Mouse (Mus musculus) left cerebral cortex, postnatal 25 days (tissue): Measurements from ENCODE around the gene Prss36. TPM values are rescaled to one million over a fixed set of nuclear protein-coding genes. Genes with fewer than 3 reads are reported as not detected.
"Not testable (repeated sequence)": the region's sequence is repeated elsewhere in the genome, so short reads cannot be mapped to it uniquely, and the experiment has no call there.

ENCODE experiments used
- DNase-seq, 2 experiments: peaks; one replicate each; pipeline ENCODE4 v3.0.0; 2022; ENCODE audit warnings: low spot score in 2 of 2, mixed read lengths in 1 of 2
- intact Hi-C: fragments of 180-260 bp; cut with DNase I; formaldehyde crosslinking; loops from one replicate; pipeline ENCODE4 v1.15.1; 2025
- total RNA-seq, 2 experiments: library from RNA; stranded (reverse); gene quantifications; 2 replicates each; pipeline ENCODE4 v1.2.3; 2021

The Prss36 gene
- total RNA-seq, 2 experiments from 2014 or later: 8.0 to 9.3 TPM

DNA sequence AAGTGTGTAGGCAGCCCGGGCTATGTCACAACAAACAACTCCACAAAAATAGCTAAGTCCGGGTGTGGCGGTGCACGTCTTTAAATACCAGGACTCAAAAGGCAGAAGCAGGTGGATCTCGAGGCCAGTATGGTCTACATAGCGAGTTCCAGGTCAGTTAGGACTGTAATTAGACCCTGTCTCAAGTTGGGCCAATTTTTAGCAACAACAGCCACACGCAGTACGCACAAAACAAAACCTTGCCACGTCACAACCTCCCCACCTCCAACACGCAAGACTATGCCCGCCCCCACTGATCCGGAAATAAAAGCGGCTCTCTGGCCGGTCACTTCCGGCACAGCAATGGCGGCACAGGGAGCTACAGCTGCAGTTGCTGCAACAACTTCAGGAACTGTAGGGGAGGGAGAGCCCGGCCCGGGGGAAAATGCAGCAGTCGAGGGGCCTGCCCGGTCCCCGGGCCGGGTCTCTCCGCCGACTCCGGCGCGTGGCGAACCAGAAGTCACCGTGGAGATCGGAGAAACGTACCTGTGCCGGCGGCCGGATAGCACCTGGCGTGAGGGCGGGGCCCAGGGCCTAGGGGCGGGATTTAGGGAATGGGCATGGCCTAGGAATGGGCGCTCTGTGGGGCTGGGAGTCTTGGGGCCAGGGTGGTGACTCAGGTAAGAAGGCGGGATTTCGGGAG lies 34.2 kb downstream of the Prss36 start, which contains the start of gene Kat8:
Gene Kat8 (plus strand): TSS at position 327 of the 682 bp plus-strand sequence.
- peak; percentile 87 to 93 for DNase-seq
- intact Hi-C loops: no loop called here

DNA sequence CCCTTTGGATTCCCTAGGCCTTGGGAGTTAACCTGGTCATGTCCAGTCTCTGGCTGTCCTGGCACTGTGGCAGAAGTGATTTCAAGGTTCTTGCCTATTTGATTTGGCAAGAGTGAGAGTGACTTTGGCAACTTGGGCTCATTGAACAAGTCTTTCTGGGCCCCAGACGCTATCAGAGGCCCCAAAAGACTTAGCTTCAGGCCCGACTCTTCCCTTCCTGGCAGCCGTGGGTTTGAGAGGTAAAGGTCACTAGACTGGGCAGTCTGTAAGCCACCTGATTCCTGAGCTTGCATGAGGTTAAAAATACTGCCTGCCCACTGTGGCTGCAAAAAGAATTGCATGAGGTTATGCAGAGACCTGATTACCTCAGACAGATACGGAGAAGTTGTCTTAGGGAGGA lies 37.9 kb downstream of the Prss36 start:
- no peak for DNase-seq
- intact Hi-C loops: no loop called here

DNA sequence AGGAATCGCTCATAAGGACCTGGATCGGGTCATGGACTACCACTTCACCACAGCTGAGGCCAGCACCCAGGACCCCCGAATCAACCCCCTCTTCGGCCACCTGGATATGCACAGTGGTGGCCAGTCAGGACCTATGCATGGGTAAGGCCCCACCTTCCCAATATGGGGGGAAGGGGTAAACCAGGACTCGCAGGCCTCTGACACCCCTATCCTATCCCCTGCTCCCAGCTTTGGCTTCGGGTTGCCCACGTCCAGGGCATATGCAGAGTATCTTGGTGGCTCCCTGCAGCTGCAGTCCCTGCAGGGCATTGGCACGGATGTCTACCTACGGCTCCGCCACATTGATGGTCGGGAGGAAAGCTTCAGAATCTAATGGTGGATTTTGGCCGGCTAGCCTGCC lies 38.6 kb downstream of the Prss36 start:
- intact Hi-C loops: no loop called here
- DNase-seq: no peak

DNA sequence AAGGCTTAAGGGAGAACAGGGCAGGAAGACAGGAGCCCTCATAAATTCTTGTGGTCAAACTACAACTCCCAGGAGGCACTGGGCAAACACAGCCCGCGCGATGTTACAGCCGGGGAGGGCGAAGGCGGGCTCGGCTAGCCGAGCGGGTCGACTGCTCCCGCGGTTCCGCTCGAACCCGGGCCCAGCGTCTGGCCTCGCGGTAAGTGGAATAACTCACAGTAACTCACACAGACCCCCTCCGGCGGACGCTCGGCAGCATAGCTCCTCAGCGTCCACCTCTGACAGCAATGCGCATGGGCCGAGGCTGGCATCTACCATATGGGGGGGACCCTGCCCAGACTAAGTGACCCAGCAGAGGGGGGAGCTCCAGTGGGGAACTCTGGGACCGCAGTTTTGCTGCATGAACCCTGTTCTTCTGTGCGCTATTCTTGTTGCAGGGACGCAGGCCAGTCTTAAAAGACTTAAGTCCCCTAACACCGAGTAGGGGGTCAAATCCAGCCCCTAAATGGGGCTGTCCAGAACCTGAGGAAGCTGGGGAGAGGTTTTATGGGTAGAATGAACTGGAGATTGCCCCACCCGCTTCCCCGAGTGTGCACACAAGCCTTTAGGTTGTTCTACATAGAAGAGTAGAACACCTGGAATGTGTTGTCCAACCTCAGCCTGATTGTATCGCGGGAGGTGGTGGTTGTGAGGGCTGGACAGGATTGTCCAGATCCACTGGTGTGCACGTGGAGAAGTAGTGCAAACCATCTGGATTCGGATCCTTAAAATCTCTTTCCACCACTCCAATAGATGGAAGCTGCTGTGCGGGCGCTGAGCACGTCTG lies 42.3 kb downstream of the Prss36 start, which contains the start of gene Bckdk:
Gene Bckdk (plus strand): TSS at position 112 of the 826 bp plus-strand sequence.
- peak; percentile 83 to 86 for DNase-seq
- intact Hi-C loops: no loop called here

DNA sequence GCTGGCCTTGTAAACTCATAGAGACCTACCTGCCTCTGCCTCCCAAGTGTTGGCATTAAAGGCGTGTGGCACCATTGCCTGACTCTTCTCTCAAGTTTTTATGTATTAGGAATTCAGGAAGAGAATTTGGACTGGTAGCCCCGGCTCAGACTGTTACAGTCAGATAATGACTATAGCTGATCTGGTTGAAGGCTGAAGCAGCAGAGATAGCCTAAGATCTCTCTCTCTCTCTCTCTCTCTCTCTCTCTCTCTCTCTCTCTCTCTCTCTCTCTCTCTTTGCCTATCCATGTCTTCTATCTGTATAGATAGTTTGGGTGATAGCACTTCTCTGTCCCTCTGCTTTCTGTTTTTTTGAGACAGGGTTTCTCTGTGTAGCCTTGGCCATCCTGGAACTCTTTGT lies 44.8 kb downstream of the Prss36 start:
- no peak for DNase-seq
- intact Hi-C loops: loop anchor here (1.0 kb wide), 1 partner anchor 92 kb away; no protein-coding TSS in a partner anchor

DNA sequence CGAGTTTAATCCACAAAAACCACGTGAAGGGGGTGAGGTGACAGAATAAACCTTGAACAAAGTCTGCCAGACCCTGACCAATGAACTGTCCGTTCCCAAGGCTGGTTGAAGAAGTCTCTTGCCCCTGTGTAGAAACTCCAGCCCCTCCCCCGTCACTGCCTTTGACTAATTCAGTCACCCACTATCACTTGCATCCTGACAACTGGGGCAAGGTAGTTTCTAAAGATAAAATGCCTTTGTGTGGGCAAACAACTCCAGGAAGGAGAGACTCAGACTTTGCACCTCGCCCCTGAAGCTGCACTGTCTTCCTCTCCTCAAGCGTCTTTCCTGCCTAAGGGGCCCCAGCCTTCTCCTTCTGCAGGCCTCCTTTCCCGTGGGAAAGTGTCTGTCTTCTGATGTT lies 46.5 kb downstream of the Prss36 start:
- DNase-seq: no peak
- intact Hi-C loops: no loop called here

DNA sequence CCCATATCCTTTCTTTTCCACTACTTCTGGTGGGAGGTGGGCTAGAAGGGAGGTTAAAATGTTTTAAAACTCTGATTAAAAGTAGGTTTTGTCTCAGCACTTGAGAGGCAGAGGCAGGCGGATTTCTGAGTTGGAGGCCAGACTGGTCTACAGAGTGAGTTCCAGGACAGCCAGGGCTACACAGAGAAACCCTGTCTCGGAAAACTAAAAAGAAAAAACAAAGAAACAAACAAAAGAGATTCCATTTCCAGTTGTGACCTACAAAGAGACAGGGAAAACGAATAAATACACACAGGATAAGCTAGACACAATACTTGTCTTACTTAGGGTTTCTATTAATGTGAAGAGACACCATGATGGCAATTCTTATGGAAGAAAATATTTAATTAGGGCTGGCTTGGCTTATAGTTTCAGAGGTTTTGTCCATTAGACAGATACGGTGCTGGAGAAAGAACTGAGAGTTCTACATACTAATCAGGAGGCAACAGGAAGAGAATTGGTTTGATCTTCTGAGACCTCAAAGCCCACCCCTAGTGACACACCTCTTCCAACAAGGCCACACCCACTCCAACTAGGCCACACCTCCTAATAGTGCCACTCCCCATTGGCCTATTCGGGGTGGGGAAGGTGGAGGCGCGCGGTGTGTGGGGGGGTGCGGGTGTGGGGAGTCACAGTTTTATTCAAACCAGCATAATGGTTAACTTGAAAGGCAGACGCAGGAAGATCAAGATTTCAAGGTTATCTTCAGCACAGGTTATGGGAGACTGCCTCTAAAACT lies 48.2 kb downstream of the Prss36 start:
- intact Hi-C loops: no loop called here
- no peak for DNase-seq

DNA sequence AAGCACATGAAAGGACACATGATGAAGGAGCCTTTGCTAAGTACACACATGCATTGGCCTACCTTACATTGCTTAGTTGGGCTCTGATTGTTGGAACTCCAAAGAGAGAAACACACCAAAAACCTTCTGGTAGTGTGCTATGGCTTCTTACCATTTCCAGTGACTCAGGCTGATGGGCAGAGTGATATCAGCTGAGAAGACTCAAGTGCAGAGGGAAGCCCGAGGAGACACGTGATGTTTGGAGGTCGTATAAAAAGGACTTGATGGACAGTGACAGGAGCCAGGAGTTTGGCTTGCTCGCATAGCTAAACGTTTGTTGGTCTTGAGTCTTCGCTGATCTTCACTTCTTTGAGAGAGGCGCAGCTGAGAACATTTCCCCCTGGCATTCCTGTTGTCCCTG lies 49.0 kb downstream of the Prss36 start:
- intact Hi-C loops: no loop called here
- DNase-seq: no peak

DNA sequence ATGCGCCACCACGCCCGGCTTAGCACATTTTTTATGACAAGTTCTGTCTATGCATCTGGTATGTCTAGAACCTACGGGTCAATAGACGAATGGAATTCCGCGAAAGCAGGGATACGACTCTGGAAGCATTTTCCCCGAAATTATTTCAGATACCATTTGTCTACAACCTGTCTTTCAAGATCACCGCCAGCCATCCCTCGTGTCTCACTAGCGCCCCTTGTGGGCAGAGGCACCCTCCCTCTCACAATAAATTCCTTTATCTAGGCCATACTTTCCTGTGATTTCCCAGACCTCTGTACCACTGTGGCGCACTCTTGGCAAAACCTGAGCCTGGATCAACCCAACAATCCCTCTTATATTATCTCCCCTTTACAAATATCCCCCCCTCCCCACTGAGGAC lies 50.1 kb downstream of the Prss36 start:
- peak in 1 of 2 experiments; percentile 44 for DNase-seq
- intact Hi-C loops: no loop called here

DNA sequence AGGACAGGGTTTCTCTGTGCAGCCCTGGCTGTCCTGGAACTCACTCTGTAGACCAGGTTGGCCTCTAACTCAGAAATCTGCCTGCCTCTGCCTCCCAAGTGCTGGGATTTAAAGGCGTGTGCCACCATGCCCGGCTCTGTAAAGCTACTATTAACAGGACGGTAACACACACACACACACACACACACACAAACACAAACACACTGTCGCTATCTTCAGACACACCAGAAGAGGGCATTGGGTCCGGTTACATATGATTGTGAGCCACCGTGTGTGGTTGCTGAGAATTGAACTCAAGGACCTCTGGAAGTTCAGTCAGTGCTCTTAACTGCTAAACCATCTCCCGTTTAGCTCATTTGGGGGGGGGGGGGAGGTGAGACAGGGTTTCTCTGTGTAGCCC lies 50.6 kb downstream of the Prss36 start:
- intact Hi-C loops: loop anchor here (2.0 kb wide), 1 partner anchor 19 kb away; the partner anchor contains the start of genes Zfp646 and Zfp668
- not testable (repeated sequence) for DNase-seq

DNA sequence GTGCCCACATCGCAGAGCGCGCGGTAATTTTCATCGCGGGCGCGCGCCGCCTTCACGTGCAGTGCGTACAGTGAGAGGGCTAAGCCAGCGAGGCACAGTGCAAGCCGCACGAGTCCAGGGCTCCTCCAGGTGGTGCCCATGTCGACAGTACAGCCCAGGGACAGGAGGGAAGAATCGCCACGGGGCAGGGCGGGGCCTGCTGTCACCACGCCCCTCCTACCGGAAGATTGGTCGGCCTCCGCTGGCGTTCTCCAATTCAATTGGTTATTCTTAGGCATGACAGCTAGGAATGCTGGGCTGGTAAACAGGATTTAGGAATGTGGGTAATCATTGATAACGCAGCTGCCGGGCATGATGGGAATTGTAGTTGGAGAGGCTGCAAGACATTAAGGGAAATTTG lies 51.1 kb downstream of the Prss36 start, which contains the start of the genes Gm21974 and Vkorc1:
Gene Gm21974 (minus strand): TSS at position 13 of the 400 bp plus-strand sequence.
Gene Vkorc1 (minus strand): TSS at position 176 of the 400 bp plus-strand sequence.
- intact Hi-C loops: loop anchor here (2.0 kb wide), 1 partner anchor 19 kb away; the partner anchor contains the start of genes Zfp646 and Zfp668
- DNase-seq: peak; percentile 95 to 98

DNA sequence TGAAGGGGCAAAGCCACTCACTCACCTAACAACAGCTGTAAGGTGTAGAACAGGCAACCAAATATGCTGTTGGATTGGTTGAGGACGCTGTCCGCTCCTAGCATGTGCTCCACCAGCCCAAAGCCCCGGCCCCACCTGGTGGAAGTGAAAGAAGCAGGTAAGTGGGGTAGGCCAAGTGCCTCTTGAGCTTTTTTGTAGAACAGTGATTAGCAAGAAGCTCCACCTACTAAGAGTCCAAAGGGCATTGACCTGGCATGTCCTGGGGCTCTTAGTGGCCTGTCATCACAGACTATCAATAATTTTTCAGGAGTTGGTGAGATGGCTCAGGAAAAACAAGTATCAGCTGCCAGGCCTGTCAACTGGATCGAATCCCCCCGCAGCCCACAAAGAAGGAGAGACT lies 52.0 kb downstream of the Prss36 start:
- no peak for DNase-seq
- intact Hi-C loops: loop anchor here (2.0 kb wide), 1 partner anchor 18 kb away; the partner anchor contains the start of genes Zfp646 and Zfp668

DNA sequence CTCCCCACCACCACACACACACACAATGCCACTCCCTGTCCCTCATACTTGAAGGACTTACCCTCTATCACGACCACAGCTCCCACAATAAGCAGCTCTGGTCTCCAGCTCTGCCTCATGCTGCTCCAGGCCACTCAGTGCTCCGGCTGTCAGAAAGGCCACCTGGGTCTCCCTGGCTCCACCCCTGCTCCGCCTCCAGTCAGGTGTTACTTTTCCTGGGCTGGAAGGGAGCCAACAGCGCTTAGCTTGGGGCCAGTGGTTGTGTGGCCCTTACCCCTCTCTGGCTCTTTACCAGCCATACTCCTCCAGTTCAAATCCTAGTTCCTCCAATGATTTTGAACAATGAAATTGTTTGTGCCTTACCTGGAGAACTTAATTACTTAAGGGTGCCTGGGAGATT lies 55.7 kb downstream of the Prss36 start, which contains the start of gene Prss53:
Gene Prss53 (minus strand): TSS at position 173 of the 400 bp plus-strand sequence.
- no peak for DNase-seq
- intact Hi-C loops: no loop called here

DNA sequence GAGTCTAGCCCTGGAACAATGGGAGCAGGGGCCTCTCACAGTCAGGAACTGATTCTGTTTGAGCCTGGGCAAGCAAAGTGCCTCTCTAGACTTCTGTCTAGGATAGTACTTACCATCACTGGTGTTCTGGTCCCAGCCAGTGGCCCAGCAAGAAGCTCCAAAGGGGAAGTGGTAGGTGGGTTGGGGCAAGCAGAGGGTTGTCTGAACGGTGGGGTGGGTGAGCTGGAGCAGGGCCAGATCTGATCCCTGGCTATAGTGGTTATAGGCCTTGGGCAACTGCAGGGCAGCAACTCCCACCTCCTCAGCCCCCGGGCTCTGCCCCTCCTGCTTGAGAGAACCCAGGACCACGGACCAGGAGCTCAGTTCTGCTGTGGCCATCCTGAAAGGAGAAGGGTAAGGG lies 57.7 kb downstream of the Prss36 start:
- DNase-seq: no peak
- intact Hi-C loops: no loop called here

DNA sequence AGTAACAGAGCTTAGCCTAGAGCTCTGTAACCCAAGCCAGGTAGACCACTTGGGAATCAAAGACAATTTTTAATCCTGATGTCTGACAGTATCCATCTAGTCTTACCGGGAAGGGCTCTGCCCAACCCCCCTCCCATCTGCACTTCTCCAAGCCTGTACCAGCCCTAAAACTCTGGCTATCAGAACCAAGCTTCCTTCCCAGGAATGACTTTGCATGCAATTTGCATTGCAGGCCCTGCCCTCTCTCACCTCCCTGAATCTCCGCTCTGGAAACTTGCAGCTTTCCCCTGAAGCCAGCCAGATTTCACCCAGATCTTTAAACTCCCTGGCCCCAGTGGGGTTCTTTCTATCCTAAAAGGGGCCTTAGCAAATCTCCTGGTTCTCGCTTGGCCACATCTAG lies 58.7 kb downstream of the Prss36 start:
- intact Hi-C loops: no loop called here

DNA sequence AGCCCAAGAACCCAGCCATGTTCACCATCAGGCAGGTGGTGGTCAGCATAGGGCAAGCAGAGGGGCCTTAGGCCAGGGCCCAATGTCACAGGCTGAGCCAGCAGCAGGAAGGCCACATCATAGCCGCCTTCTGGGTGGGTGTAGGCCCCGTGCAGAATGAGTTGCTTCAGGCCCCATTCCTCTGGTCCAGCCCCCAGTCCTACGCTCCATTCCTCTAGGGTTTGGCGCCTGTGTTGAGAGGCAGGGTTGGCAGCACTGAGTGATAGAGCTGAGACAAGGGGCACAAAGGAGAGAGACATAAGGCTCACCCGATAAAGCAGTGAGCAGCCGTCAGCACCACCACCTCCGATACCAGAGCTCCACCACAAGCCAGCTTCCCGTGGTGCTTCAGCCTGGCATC lies 59.3 kb downstream of the Prss36 start:
- no peak for DNase-seq
- intact Hi-C loops: no loop called here

More for the DNA sequence above, 58.7 kb downstream of the Prss36 start:
- DNase-seq: no peak

DNA sequence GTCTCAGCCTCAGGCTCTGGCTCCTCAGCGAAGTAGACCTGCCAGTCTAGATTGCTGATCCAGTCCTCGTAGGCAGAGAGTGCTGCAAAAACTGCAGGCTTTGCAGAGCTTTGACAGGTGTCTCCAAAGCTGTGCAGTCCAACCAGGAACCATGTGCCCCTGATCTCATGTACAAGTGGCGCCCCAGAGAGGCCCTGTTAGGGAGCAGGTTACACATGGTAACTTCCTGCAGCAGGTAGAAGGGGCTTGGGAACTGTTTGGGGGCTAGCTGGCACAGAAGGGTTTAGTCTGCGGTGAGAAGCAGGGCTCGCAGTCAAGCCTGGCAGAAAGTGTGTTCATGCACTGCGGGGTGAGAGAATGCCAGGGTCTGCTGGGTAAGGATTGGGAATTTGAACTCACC lies 60.0 kb downstream of the Prss36 start:
- intact Hi-C loops: no loop called here

DNA sequence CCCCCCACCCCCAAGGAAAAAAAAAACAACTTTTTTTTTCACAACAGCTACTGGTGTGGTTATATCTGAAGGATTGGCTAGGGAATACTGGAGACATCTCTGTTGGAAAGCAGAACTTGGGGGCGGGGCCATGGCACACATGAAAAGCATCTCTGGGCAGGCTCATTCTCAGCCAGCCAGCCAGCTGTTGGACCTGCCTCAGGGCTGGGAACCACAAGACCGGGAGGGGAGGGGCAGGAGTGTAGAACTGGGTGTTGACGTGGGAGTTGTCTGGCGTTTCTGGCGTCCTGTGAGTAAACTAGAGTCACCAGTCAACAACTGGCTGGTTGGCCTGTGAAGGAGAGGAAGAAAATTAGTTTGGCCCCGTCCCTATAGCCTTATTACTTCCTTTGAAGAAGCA lies 60.6 kb downstream of the Prss36 start:
- intact Hi-C loops: no loop called here
- DNase-seq: peak in 1 of 2 experiments; percentile 28

More for the DNA sequence above, 60.0 kb downstream of the Prss36 start:
- DNase-seq: no peak
